Mouse (Mus musculus) MEL (cell line): ENCODE measurements around the gene Clec1b. TPM values are rescaled to one million over a fixed set of nuclear protein-coding genes. Genes with fewer than 3 reads are reported as not detected.

Experiments used
- DNase-seq: peaks from one replicate; pipeline ENCODE4 v3.0.0; 2011; ENCODE audit warnings: low read depth, low spot score
- H3K27ac ChIP-seq: 2 replicates; pipeline ENCODE4 v1.5.1; 2012; ENCODE audit warnings: low read depth, mild to moderate bottlenecking, control low read depth, low read length, moderate library complexity; ENCODE audit not compliant: control insufficient read depth
- H3K27me3 ChIP-seq, 2 experiments: fragments of 150-350 bp in 1 of 2; sonication (generic) in 1 of 2; 2 replicates each; pipeline ENCODE4 v1.6.1; 2012; ENCODE audit warnings: low read length in 2 of 2, mild to moderate bottlenecking in 2 of 2, improper control_type of control experiment in 1 of 2, moderate library complexity in 1 of 2; ENCODE audit not compliant: insufficient read depth in 2 of 2, control insufficient read depth in 1 of 2
- H3K36me3 ChIP-seq, 2 experiments: 2 replicates each; pipeline ENCODE4 v1.6.1; 2012 to 2014; ENCODE audit warnings: low read length in 2 of 2, improper control_type of control experiment in 1 of 2, inconsistent platforms in 1 of 2, mild to moderate bottlenecking in 1 of 2; ENCODE audit not compliant: insufficient read depth in 2 of 2, control insufficient read depth in 1 of 2
- H3K4me1 ChIP-seq, 2 experiments: fragments of 150-350 bp in 1 of 2; sonication (generic) in 1 of 2; 2 replicates each; pipeline ENCODE4 v1.6.1; 2012; ENCODE audit warnings: low read length in 2 of 2, improper control_type of control experiment in 1 of 2, mild to moderate bottlenecking in 1 of 2; ENCODE audit not compliant: insufficient read depth in 2 of 2, control insufficient read depth in 1 of 2
- H3K4me3 ChIP-seq, 2 experiments: fragments of 150-350 bp in 1 of 2; sonication (generic) in 1 of 2; 2 replicates each; pipeline ENCODE4 v1.5.1; 2012; ENCODE audit warnings: low read depth in 2 of 2, low read length in 2 of 2, mild to moderate bottlenecking in 2 of 2, moderate library complexity in 2 of 2, control low read depth in 1 of 2, improper control_type of control experiment in 1 of 2; ENCODE audit not compliant: control insufficient read depth in 1 of 2, insufficient read depth in 1 of 2
- H3K79me2 ChIP-seq: 2 replicates; pipeline ENCODE4 v1.6.1; 2012; ENCODE audit warnings: mild to moderate bottlenecking, low read length, moderate library complexity; ENCODE audit not compliant: control insufficient read depth, poor library complexity, insufficient read depth
- H3K9ac ChIP-seq: 2 replicates; pipeline ENCODE4 v1.6.1; 2012; ENCODE audit warnings: low read depth, mild to moderate bottlenecking, control low read depth, low read length, moderate library complexity; ENCODE audit not compliant: control insufficient read depth, poor library complexity, severe bottlenecking
- H3K9me3 ChIP-seq: fragments of 150-350 bp; sonication (generic); replicated peaks from 2 replicates; pipeline ENCODE4 v1.6.1; 2012; ENCODE audit warnings: mild to moderate bottlenecking, low read length, improper control_type of control experiment, moderate library complexity; ENCODE audit not compliant: insufficient read depth
- BHLHE40 ChIP-seq: IDR thresholded peaks from 2 replicates; pipeline ENCODE4 v1.6.1; 2012; ENCODE audit warnings: low read depth, mild to moderate bottlenecking, inconsistent platforms, low read length, improper control_type of control experiment, borderline replicate concordance
- E2F4 ChIP-seq: IDR thresholded peaks from 2 replicates; pipeline ENCODE4 v1.6.1; 2011; ENCODE audit warnings: low read depth, low read length, improper control_type of control experiment, borderline replicate concordance
- EP300 ChIP-seq, 2 experiments: IDR thresholded peaks; 2 replicates each; pipeline ENCODE4 v1.6.1; 2011; ENCODE audit warnings: improper control_type of control experiment in 2 of 2, low read length in 2 of 2, low read depth in 1 of 2, mild to moderate bottlenecking in 1 of 2
- GABPA ChIP-seq: IDR thresholded peaks from 2 replicates; pipeline ENCODE4 v1.6.1; 2012; ENCODE audit warnings: low read depth, mild to moderate bottlenecking, inconsistent platforms, low read length, improper control_type of control experiment, moderate library complexity
- MAX ChIP-seq: IDR thresholded peaks from 2 replicates; pipeline ENCODE4 v1.6.1; 2011; ENCODE audit warnings: low read length, improper control_type of control experiment
- MEF2A ChIP-seq: IDR thresholded peaks from 2 replicates; pipeline ENCODE4 v1.6.1; 2014; ENCODE audit warnings: low read depth, mild to moderate bottlenecking, inconsistent platforms, low read length, improper control_type of control experiment; ENCODE audit not compliant: poor library complexity, insufficient replicate concordance, severe bottlenecking; ENCODE audit errors: extremely low read depth
- MXI1 ChIP-seq: IDR thresholded peaks from 2 replicates; pipeline ENCODE4 v1.6.1; 2011; ENCODE audit warnings: mild to moderate bottlenecking, low read depth, low read length, improper control_type of control experiment
- MYB ChIP-seq: IDR thresholded peaks from 2 replicates; pipeline ENCODE4 v1.6.1; 2011; ENCODE audit warnings: mild to moderate bottlenecking, low read depth, low read length, improper control_type of control experiment
- NELFE ChIP-seq: IDR thresholded peaks from 2 replicates; pipeline ENCODE4 v1.6.1; 2011; ENCODE audit warnings: low read depth, low read length, improper control_type of control experiment
- NRF1 ChIP-seq: IDR thresholded peaks from 2 replicates; pipeline ENCODE4 v1.6.1; 2014; ENCODE audit warnings: low read depth, mild to moderate bottlenecking, inconsistent platforms, low read length, improper control_type of control experiment, moderate library complexity; ENCODE audit not compliant: poor library complexity, insufficient read depth, severe bottlenecking
- POLR2AphosphoS2 ChIP-seq: IDR thresholded peaks from 2 replicates; pipeline ENCODE4 v1.6.1; 2011; ENCODE audit warnings: low read length, improper control_type of control experiment
- RAD21 ChIP-seq: IDR thresholded peaks from 2 replicates; pipeline ENCODE4 v1.6.1; 2011; ENCODE audit warnings: mild to moderate bottlenecking, low read depth, low read length, improper control_type of control experiment
- RCOR1 ChIP-seq: IDR thresholded peaks from 2 replicates; pipeline ENCODE4 v1.6.1; 2012; ENCODE audit warnings: low read depth, mild to moderate bottlenecking, inconsistent platforms, low read length, improper control_type of control experiment
- SIN3A ChIP-seq: IDR thresholded peaks from 2 replicates; pipeline ENCODE4 v1.6.1; 2012; ENCODE audit warnings: low read length, improper control_type of control experiment, inconsistent platforms
- TAL1 ChIP-seq: IDR thresholded peaks from 2 replicates; pipeline ENCODE4 v1.6.1; 2012; ENCODE audit warnings: mild to moderate bottlenecking, inconsistent platforms, low read length, moderate library complexity, mixed read lengths
- TBP ChIP-seq: IDR thresholded peaks from 2 replicates; pipeline ENCODE4 v1.8.0; 2011; ENCODE audit warnings: low read depth, low read length, improper control_type of control experiment
- USF1 ChIP-seq: IDR thresholded peaks from 2 replicates; pipeline ENCODE4 v1.6.1; 2014; ENCODE audit warnings: low read depth, mild to moderate bottlenecking, inconsistent platforms, low read length, improper control_type of control experiment, moderate library complexity
- polyA plus RNA-seq, 2 experiments: library from polyadenylated mRNA; stranded (reverse) in 1 of 2; unstranded in 1 of 2; fragments of >175 nt in 1 of 2; fragments of >200 nt in 1 of 2; gene quantifications; 2 replicates each; pipeline versions ENCODE4 v1.2.1 to v1.2.4; 2012; ENCODE audit warnings: low replicate concordance in 2 of 2, low read depth in 1 of 2; ENCODE audit not compliant: insufficient read length in 2 of 2, insufficient read depth in 1 of 2, missing spikeins in 1 of 2
- total RNA-seq: library from RNA; depleted of rRNA; stranded (reverse); fragments of 300-350 nt; gene quantifications from 2 replicates; pipeline ENCODE4 v1.2.3, GENCODE M21; 2012

Clec1b gene
- total and polyA plus RNA-seq, 3 experiments = not detected

- no peak overlapping the region for H3K4me3 ChIP-seq
- H3K9ac ChIP-seq = no peak overlapping the region
- no peaks in the 10 kb centered on the region for H3K79me2 ChIP-seq
- H3K4me1 ChIP-seq = no peaks in the 10 kb centered on the region
- no peak overlapping the region for H3K27ac ChIP-seq
- no peaks in the 10 kb centered on the region for H3K36me3 ChIP-seq
- H3K27me3 ChIP-seq = peaks cover 2 to 6% of the 10 kb centered on the region in 2 experiments; a peak in 3 of 4 replicates
- TF ChIP-seq GABPA = no peak
- no peak for TF ChIP-seq TAL1
- TF ChIP-seq RCOR1 = no peak
- no peak for TF ChIP-seq TBP
- TF ChIP-seq, all 39 proteins: peak for 0
- H3K9me3 ChIP-seq = no peaks in the 10 kb centered on the region
- no peak for DNase-seq
Measured at GRCm38 (mm10) chr6:129438033-129438432, 40.9 kb downstream of the Clec1b start.

GRCm38 (mm10) chr6:129449743-129450142 is 52.6 kb downstream of the Clec1b start:
- DNase-seq = no peak
- Histone ChIP-seq H3K27ac (no peak overlapping the region), H3K9ac (no peak overlapping the region), H3K36me3 (no peaks in the 10 kb centered on the region), H3K79me2 (no peaks in the 10 kb centered on the region), H3K4me3 (no peak overlapping the region), H3K27me3 (peaks cover 0 to 4% of the 10 kb centered on the region in 2 experiments; a peak in 3 of 4 replicates), H3K9me3 (no peaks in the 10 kb centered on the region), H3K4me1 (no peaks in the 10 kb centered on the region)
- TF ChIP-seq BHLHE40 (no peak), EP300 (IDR thresholded peaks at IDR 0.05; ENCODE audit: low read depth in 1 of 2, low read length in 2 of 2) (no peak), MXI1 (no peak), MYB (no peak), POLR2AphosphoS2 (no peak), MEF2A (no peak), NELFE (no peak), E2F4 (no peak), RAD21 (no peak), USF1 (no peak), SIN3A (no peak), MAX (no peak), NRF1 (no peak)
